Mouse (Mus musculus): ENCODE measurements at regions not wholly inside any gene's neighbourhood (a gene's known extent, or its start where the extent isn't known, plus 50 kb on each side); places are given as distances from the start of the nearest gene placed in this dataset.

- TF ChIP-seq CTCF (IDR thresholded peaks at IDR 0.05; ENCODE audit: borderline replicate concordance, insufficient read depth, low read length) (no peak), POLR2A (IDR thresholded peaks at IDR 0.05; ENCODE audit: low read depth, low read length) (no peak)
Measured at GRCm38 (mm10) chr10:25783861-25784260, 247.8 kb upstream of the Smlr1 start.
